Mouse (Mus musculus): Measurements from ENCODE around the gene Cytip.

GRCm38 (mm10) chr2:58149983-58150405 lies 45.3 kb downstream of the Cytip start:
- TF ChIP-seq POLR2A (IDR thresholded peaks at IDR 0.05; ENCODE audit: low read depth, low read length) (no peak), CTCF (IDR thresholded peaks at IDR 0.05; ENCODE audit: borderline replicate concordance, insufficient read depth, low read length) (no peak)

All from embryonic fibroblast, embryonic 13.5 days (primary cell).